Mouse (Mus musculus): ENCODE measurements at regions not wholly inside any gene's neighbourhood (a gene's known extent, or its start where the extent isn't known, plus 50 kb on each side); places are given as distances from the start of the nearest gene placed in this dataset.

DNA sequence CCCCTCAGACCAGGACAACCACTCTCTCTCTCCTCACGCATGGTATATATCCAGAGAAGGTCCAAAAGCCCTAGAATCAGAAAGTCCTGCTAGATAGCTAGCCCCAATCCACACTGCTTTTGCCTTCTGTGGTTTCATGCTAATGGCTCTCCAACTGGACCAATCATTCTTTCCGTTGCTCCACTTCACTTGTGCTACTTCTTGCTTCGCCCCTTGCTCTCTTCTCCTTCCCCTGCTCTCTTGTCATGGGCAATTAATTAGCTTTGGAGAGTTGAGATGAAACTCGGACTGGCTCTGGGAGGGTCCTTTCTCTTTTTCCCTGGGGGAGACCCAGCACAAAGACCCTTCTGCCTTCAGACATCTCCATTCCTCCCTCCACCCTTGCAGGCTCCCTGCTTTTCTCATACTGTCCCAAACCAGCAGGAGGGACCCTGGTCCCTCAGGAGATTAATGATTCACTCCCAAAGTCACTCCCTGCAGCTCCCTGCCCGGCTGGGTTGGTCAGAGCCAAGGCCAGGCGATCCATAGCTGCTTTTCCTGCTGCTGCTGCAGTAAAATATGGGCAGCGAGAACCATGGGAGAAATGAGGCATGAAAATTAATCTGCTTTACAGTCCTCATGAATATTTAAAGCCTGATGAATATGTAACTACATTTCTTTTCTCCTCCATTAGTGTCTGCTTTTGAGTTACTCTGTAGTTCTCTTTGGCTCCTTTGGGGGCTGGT is 113.7 kb upstream of the Thy1 start:
- DNase-seq (ENCODE audit: extremely low spot score in 1 of 2, low spot score in 1 of 2): no peak

DNA sequence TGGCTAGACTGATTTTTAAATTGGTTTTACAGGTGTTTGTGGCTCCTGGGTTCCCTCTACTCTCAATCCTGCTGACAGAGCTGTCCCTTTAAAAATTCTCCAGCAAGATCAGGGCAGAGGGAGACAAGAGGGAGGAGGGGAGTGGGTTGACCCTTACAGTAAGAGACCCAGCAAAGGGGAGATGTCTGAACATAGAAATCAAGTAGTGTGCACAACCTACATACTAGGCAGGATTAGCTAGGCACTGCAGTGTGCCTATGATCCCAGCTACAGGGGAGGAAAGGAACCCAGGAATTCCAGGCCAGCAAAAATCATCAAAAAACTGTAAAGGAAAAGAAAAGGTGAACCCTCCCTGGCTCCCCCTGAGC is 113.2 kb upstream of the Thy1 start:
- DNase-seq (ENCODE audit: extremely low spot score in 1 of 2, low spot score in 1 of 2): no peak

DNA sequence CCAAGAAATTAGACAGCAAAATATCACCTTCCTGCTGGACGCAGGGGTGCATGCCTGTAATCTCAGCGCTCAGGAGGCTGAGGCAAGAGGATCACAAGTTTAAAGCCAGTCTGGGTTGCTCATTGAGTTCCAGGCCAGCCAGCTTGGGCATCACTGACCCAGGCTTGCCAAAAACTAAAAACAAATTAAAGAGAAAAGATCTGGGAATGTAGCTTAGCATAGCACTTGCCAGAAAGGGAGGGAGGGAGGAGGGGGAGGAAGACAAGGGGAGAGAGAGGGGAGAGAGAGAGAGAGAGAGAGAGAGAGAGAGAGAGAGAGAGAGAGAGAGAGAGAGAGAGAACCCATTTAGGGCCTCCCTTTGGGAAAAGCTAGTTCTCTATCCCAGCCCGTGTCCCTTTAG is 112.7 kb upstream of the Thy1 start:
- DNase-seq (ENCODE audit: extremely low spot score in 1 of 2, low spot score in 1 of 2): no peak

DNA sequence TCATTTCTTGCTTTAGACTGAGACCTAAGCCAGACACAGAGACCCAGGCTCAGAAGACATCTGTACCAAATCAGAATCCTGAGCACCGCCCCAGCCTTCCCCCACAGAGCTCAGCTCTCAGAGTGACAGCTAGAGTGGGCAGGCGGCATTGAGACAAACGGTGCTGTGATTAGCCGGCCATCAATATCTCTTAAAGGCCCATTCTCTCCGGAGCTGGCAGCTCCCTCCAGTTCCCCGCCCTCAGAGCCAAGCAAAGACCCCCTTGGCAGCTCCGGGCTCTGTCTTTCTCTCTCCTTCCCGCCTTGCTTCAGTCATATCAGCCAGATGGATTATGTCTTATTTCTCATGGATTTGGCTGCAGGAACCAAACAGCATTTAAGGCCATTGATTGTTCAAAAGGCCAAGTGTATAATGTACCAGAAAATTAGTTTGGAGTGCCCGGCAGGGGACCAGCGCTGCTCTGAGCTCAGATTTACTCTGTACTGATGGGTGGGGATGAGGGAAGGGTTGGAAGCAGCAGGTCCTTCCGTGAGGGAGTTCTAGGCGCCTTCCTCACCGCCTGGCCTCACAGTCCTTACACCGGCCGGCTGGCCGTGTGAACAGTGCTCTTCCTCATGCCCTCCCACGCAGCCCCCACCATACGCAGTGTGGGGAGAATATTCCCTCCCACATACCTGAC is 109.0 kb upstream of the Thy1 start:
- no peak for DNase-seq (ENCODE audit: extremely low spot score in 1 of 2, low spot score in 1 of 2)

DNA sequence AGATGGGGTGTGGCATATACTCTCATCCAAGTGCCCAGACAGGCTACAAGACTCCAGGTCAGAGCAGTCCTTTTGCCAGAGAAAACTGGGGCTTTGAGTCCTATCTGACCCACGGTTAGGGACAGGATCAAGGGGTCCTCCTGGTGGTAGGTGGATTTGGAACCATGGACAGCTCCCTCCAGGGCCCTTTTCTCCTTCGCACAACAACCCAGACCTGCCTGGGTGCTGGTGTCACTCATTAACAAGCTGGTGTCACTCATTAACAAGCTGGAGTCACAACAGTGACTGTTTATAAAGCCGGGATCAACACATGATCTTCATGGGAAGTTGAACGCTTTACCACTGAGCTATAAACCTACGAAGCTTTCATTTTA is 108.5 kb upstream of the Thy1 start:
- no peak for DNase-seq (ENCODE audit: extremely low spot score in 1 of 2, low spot score in 1 of 2)

DNA sequence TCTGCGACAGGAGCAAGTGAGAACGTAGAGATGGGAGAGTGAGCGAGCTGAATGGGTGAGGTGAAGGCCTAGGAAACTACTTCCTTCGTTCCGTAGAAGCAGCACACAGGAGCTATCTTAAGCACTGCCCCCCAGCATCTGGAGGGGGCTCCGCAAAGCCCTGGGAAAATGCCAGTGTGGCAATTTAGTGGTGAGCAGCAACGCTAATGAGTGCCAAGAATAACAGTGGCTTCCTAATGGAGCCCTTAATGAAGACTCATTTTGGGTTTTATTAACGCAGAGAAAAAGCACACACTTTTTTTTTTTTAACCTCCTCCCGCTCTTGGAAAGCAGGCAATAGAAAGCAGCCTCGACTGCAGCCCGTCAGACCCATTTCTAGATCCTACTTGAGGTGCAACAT is 103.8 kb upstream of the Thy1 start:
- DNase-seq (ENCODE audit: extremely low spot score in 1 of 2, low spot score in 1 of 2): no peak

DNA sequence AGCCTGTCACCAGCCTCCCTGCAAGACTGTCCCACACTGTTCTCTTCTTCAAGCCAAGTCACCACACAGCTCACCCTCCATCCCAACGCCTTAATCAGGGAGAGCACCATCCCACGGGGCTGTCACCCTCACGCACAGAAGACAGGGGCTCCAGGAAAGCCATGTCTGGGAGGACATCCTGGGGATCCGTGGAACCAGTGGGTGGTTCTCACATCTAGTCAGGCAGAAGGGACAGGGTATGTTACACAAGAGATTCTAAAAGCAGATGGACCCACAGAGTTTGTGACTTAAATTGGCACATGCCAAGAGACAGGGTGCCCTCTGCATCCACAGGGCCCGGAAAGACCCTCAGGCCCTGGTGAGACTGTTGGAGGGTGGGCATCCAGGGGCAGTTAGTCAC is 101.0 kb upstream of the Thy1 start:
- peak; percentile 13 to 50 for DNase-seq (ENCODE audit: extremely low spot score in 1 of 2, low spot score in 1 of 2)

DNA sequence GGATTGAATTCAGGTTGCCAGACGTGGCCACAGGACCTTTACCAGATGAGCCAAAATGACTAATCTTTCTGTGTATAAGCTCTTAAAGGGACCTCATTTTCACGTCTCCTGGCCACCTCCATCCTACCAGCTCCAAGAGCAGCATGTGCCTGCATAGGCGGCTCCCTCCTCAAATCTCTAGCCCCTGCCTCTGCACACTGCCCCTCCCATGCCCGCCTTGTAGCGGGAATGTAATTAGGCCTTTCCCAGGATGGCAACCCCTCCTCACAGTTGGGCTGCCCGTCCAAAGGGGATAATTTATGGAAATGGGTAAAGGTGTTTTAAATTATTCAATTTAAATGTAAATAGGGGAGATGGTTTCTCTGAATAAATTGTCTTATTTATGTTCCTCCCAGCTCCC is 99.7 kb upstream of the Thy1 start:
- no peak for DNase-seq (ENCODE audit: extremely low spot score in 1 of 2, low spot score in 1 of 2)

DNA sequence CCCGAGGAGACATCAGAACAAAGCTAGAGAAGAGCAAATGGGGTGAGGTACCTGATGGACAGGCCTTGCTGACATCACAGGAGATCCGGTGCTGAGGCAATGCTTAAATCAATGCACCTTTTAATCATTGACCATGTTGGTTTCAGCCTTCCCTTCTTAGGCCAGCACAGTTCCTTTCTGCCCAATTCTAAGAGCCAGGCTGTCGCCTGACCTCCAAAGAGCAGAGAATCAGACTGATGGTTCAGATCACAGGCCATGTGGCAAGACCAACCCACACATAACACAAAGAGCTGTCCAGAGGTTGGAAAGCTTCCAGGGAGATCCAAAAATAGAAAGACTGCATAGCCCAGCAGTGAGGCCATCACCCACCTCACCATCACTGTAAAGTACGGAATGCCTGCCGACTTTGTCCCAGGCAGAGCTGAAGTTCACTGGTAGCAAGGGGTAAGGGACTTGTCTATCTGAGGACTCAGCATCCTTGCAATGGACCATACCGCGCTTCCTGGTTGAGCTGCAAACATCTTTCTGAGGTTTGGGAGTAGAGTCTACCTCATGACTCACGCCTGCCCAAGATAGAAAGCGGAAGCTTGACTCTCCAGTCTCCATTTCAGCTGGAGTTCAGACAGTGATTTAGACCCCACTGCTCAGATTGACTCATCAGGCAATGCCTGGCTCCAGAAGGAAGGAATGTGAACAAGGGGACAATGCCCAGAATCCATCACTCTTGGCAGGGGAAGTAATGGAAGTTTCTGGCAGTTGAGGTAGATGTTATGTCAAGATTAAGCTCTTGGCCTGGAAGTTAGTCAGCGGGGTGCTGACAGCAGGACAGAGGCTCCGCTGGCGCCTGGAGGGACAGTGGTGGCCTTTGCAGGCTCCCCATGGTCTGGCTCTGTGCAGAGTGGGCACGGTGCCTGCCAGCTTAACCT is 98.1 kb upstream of the Thy1 start:
- DNase-seq (ENCODE audit: extremely low spot score in 1 of 2, low spot score in 1 of 2): peak in 1 of 2 experiments; percentile 41

DNA sequence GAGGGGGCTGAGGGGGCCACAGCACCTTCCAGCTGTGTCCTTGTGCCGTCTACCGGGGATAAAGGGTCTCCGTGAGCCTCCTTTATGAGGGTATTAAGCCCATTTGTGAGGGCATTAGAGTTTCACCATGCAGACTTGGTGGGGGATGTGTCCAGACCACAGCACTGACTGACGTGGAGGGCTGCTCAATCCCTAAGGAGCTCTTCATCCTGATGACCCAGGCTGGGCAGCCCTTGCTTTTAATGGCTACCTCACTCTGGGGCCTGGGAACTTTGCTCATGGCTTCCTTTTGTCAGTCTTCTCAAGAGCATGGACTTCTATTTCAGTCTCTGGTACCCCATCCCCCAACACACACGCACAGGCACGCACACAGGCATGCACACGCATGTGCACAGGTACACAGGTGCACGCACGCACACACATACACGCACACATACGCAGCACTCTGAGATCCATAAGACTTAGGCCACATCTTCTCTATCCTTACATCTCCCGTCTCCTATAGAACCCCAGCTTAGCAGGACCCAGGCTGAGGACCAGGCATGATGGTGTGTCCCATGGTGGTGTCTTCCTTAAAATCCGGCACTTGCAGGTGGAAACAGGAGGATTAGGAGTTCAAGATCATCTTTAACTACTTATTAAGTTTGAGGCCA is 97.1 kb upstream of the Thy1 start:
- no peak for DNase-seq (ENCODE audit: extremely low spot score in 1 of 2, low spot score in 1 of 2)

DNA sequence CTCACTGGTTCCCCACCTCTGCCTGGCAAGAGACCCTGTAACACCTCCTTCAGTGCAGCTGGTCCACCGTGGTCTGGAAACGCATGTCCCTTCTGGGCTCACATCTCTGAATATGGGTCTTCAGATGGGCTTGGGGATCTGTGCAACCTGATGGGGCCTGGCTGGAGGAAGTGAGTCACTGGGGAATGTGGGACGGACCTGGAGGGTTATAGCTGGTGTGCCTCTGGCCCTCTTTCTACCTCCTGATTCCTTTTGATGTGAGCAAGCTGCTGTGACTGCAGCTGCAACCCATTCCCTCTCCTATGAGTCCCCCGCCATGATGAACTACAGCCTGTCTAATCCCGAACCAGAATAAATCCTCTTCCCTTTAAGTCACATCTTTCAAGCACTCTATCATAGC is 96.1 kb upstream of the Thy1 start:
- no peak for DNase-seq (ENCODE audit: extremely low spot score in 1 of 2, low spot score in 1 of 2)

DNA sequence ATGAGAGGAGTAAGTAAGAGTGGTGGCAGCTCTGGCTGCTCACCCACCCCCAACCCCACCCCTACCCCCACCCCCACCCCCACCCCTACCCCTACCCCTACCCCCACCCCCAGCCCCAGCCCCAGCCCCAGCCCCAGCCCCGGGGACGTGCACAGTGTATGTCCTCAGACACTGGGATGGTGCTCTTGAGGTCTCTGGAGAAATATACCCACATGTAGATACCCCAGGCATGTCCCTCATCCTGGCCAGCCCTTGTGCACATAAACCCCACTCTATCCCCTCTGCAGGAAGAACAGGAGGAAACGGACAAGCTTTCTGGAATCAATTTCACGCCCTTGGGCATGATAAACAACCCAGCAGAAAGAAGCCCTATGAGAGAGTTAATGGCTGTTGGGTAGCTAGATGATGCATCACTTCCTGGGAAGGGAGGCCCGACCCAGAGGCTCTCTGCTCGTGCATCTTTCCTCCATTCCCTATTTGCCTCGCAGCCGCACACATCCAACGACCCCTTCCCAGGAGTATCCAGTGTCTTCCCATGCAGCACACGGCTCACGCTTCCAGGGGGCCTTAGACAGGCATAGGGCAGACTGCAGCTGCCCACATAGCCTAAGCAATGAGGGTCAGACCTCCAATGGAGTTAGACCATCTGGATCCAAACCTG is 95.6 kb upstream of the Thy1 start:
- DNase-seq (ENCODE audit: extremely low spot score in 1 of 2, low spot score in 1 of 2): no peak

DNA sequence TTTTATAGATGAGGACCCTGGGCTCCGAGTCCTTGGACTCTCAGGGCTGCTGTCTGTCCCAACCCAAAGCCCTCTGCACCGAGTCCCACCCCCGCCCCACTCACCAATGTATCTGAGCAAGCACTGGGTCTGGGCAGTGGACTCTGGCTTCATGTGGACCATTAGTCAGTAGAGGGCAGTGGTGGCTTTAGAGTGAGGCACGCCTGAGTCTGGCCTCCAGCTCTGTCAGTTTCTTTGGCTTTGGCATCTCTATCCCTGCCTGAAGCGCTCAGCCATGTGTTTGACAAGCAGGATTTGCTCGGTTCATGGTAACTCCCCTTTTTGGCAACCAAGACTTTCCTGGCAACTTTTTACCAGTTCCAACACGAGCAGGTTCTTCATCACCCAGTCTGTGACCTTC is 90.1 kb upstream of the Thy1 start:
- DNase-seq (ENCODE audit: extremely low spot score in 1 of 2, low spot score in 1 of 2): no peak

DNA sequence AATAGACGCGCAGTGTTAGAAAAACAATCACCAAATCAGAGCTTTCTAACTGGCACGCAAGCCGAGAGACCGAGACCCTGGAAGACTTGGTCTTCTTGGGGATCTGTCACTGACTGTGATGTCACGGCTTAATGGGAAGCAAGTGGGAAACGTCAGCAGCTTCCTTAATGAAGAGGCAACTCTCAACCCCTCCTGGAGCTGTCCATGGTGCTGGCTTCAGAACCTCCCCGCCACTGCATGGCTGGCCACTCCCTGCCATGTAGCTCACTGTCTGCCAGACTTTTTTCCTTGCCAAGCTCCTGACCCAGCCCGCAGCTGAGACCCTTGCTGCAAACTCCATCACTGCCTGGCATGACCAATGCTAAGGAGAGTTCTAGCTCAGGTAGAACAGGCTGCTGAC is 83.6 kb upstream of the Thy1 start:
- no peak for DNase-seq (ENCODE audit: extremely low spot score in 1 of 2, low spot score in 1 of 2)

DNA sequence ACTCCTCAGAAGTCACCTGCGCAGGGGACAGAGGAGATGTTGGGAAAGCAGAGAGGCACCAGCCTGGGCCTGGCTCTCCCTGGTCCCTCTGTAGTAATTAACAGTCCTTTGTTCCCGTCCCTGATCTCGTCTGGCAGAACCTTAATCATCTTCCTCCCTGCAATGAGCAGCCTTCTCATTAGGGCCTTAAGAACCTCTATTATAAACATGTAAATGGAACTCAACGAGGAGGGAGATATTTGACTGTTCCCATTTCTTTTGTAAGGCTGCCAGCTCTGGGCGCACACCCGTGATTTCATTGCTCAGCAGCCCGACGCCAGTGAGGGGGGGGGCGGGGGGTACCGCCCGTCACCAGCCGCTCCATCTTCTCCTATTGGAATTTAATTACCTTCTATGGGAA is 81.8 kb upstream of the Thy1 start:
- no peak for DNase-seq (ENCODE audit: extremely low spot score in 1 of 2, low spot score in 1 of 2)

DNA sequence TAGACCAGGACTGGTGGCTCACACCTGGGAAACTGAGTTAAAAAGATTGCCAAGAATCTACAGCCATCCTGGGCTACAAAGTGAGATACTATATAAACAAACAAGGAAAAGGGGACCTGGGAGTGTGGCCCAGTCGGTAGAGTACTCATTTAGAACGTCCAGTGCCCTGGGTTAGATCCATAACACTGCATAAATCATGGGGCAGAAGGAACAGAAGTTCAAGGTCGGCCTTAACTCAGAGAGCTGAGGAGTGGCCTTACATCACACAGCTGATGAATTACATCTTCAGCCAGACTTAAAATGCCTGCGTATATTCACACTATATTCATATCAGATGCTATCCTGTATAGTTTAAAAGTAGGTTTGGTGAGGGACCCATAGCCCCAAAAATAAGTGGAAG is 78.0 kb upstream of the Thy1 start:
- DNase-seq (ENCODE audit: extremely low spot score in 1 of 2, low spot score in 1 of 2): no peak

DNA sequence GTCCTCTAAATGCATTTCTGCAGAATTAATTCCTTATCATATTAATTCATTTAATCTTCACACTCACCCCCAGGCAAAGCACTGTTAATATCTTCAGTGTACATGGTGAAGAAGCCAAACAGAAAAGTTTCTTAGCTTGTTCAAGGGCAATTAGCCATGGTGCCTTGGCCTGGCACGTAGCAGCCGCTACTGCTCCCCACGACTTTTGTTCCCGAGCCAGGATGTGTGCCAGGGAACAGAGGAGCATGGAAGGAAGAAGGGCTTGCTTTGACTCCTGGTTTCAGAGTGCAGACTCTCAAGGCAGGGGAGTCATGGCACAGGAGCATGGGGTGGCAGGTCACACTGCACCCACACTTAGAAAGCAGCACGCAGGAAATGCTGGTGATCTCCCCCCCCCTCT is 77.4 kb upstream of the Thy1 start:
- no peak for DNase-seq (ENCODE audit: extremely low spot score in 1 of 2, low spot score in 1 of 2)

DNA sequence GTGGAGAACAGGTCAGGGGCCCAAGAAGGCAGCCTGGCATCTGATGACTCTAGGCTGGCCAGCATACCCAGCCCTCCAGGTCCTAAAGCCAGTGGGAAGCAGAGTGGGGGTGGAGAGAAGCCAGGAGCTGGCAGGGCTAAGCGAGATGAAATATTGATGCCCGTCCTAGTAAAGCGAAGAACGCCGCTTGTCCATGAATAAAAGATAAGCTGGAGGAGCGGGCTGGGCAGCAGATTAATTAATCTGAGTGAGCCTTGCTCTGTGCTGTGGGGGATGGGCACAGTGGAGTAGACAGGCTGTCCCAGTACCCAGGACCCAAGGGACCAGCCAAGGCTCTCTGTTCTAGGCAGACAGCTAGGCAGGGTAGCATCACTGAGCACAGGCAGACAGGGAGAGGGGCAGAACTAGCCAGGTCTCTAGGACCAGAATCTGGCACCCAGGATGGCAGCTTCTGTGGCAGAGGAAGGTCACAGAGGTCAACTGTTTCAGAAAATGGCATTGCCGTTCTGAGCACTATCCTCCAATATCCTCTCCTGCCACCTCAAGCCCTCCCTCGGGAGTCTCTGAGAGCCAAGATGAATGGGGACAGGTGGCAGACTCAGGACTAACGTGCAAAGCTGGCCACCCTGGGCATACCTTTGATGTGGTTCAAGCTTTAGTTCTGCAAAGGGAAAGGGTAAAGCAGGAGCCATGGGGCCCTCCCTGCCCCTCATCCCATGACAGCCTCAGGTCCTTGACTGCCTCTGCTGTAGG is 73.0 kb upstream of the Thy1 start:
- DNase-seq (ENCODE audit: extremely low spot score in 1 of 2, low spot score in 1 of 2): no peak

DNA sequence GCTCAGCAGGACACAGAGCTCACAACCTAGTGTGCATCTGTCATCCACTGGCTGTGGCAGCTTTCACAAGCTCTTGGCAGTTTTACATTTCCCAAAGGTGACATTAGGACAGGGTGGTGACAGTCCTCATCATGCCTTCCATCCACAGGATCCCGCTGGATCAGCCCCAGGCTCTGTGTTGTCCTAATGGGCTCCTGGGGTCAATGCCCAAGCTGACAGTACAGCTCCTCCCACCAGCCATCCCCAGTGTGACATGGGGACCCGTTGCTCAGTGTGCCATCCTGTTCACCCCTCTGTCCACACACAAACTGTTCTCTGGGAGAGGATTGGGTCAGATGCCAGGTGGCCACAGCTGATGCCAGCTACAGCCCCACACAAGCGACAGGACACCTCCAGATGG is 72.3 kb upstream of the Thy1 start:
- no peak for DNase-seq (ENCODE audit: extremely low spot score in 1 of 2, low spot score in 1 of 2)

DNA sequence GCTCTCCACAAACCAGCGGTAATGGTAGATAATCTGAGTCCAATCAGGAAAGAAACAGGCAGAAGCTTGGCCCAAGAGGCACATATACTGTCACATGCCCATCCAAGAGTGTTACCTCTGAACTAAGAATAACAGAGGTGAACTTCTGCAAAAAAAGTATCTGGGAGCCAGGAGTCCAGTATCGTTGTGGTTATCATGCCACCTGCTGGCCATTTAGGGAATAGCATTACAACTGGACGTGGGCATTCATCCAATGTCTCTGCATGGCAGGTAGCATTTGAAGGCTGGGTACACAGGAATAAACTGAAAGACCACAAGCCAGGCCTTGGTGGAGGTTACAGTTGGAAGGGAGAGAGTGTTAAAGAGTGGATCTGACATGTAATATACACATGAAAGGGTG is 70.9 kb upstream of the Thy1 start:
- DNase-seq (ENCODE audit: extremely low spot score in 1 of 2, low spot score in 1 of 2): peak in 1 of 2 experiments; percentile 89
